Mouse (Mus musculus) kidney, adult 2 months (tissue): ENCODE measurements around the gene Armc12. TPM values are rescaled to one million over a fixed set of nuclear protein-coding genes. Genes with fewer than 3 reads are reported as not detected.

Experiments
- DNase-seq: peaks from one replicate; pipeline ENCODE4 v3.0.0; 2021
- H3K27ac ChIP-seq: fragments of 200-500 bp; 2 replicates; pipeline ENCODE4 v1.5.1; 2012; ENCODE audit warnings: low read depth, low read length, control low read depth, inconsistent platforms; ENCODE audit not compliant: insufficient read depth
- H3K27me3 ChIP-seq: fragments of 200-500 bp; replicated peaks from 2 replicates; pipeline ENCODE4 v1.6.1; 2012; ENCODE audit warnings: mild to moderate bottlenecking, moderate library complexity, low read length, inconsistent platforms; ENCODE audit not compliant: control insufficient read depth, insufficient read depth
- H3K36me3 ChIP-seq: fragments of 200-500 bp; 2 replicates; pipeline ENCODE4 v1.6.1; 2012; ENCODE audit warnings: mild to moderate bottlenecking, moderate library complexity, low read length, inconsistent platforms; ENCODE audit not compliant: control insufficient read depth, insufficient read depth
- H3K4me1 ChIP-seq: fragments of 200-500 bp; 2 replicates; pipeline ENCODE4 v1.6.1; 2011; ENCODE audit warnings: low read length; ENCODE audit not compliant: control insufficient read depth, insufficient read depth
- H3K4me3 ChIP-seq: fragments of 200-500 bp; 2 replicates; pipeline ENCODE4 v1.5.1; 2011; ENCODE audit warnings: mild to moderate bottlenecking, low read depth, low read length, control low read depth; ENCODE audit not compliant: insufficient read depth
- CTCF ChIP-seq: fragments of 200-500 bp; conservative IDR thresholded peaks from 2 replicates; pipeline ENCODE4 v1.5.1; 2011; ENCODE audit warnings: low read depth, mild to moderate bottlenecking, control low read depth, low read length, moderate library complexity, mixed read lengths; ENCODE audit not compliant: insufficient read depth, insufficient read length
- POLR2A ChIP-seq: fragments of 200-500 bp; IDR thresholded peaks from one replicate; pipeline ENCODE4 v1.6.1; 2011; ENCODE audit warnings: low read depth, low read length, control low read depth
- WGBS: fragments of 180-500 bp; shearing (Covaris S2); methylation state at CpG from one replicate; pipeline ENCODE4 v1.1.7; 2018; 5-methylcytosine and 5-hydroxymethylcytosine counted together
- polyA plus RNA-seq: library from polyadenylated mRNA; depleted of rRNA; stranded (reverse); fragments of >200 nt; gene quantifications from 2 replicates; pipeline ENCODE4 v1.2.3, GENCODE M21; 2012

The Armc12 gene
- polyA plus RNA-seq, 1 experiment: not detected

- peak overlapping the region; percentile 40 for H3K27ac ChIP-seq
- no peak for DNase-seq
- peaks cover 45% of the 10 kb centered on the region for H3K4me1 ChIP-seq
Measured at GRCm38 (mm10) chr17:28513337-28513736, 17.3 kb upstream of the Armc12 start.

DNA sequence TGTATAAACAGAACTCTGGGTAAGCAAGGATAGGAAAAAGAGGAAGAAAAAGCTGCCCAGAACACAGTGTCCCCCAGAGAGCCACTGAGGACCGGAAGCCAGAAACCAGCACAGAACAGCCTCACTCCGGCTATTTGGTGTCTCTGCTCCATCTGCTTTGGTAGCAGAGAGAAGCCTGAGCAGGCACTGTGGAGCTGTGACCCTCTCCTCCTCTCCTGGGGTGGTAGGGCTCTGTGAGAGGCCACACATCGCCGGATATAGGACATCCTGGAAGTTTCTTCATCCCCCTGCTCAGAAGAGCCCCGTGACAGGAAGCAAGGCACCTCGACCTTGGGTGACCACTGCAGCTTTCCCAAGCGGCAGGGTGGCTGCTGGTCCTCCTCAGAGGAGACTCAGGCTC lies 16.8 kb upstream of the Armc12 start:
- WGBS: 38% methylated on average over 7 of the region's 7 CpGs
- no peak overlapping the region for H3K4me3 ChIP-seq
- peaks cover 51% of the 10 kb centered on the region for H3K4me1 ChIP-seq
- peak; percentile 55 for DNase-seq
- peak overlapping the region; percentile 40 for H3K27ac ChIP-seq
- no peak for TF ChIP-seq CTCF
- H3K27me3 ChIP-seq: no peaks in the 10 kb centered on the region
- H3K36me3 ChIP-seq: no peaks in the 10 kb centered on the region

More at GRCm38 (mm10) chr17:28513337-28513736, 17.3 kb upstream of the Armc12 start:
- TF ChIP-seq POLR2A (no peak), CTCF (no peak)
- Histone ChIP-seq H3K27me3 (no peaks in the 10 kb centered on the region), H3K36me3 (no peaks in the 10 kb centered on the region), H3K4me3 (no peak overlapping the region)
- WGBS: 44% methylated on average over 1 of the region's 1 CpGs

- Histone ChIP-seq H3K27me3 (no peaks in the 10 kb centered on the region), H3K4me3 (no peak overlapping the region), H3K4me1 (peaks cover 56% of the 10 kb centered on the region), H3K27ac (peak overlapping the region; percentile 40; the same call in 1 of the 2 replicates), H3K36me3 (no peaks in the 10 kb centered on the region)
- WGBS: 80% methylated on average over 5 of the region's 5 CpGs
- no peak for TF ChIP-seq CTCF
- TF ChIP-seq POLR2A: no peak
- DNase-seq: peak; percentile 18
Measured at GRCm38 (mm10) chr17:28514555-28514954, 16.1 kb upstream of the Armc12 start.

- peak; percentile 72 for DNase-seq
Measured at GRCm38 (mm10) chr17:28515431-28516341, 14.9 kb upstream of the Armc12 start.

DNA sequence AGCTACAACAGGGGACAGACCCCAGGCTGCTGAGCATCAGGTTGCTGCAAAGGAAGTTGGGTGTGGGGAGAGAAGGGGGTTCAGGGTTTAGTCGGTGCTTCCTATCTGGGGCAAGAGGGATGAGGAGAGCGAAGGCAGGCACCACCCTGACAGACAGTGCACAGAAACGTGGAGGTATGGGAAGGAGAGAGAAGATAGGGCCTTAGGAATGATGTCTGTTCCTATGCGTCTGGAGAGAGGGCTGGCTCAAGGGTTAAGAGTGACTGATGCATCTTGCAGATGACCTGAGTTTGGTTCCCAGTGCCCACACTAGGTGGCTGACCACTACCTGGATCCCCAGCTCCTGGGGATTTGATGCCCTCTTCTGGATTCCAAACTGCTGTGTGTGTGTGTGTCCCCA lies 13.7 kb upstream of the Armc12 start:
- H3K4me3 ChIP-seq: no peak overlapping the region; the same call in 1 of the 2 replicates
- whole genome bisulfite sequencing: 88% methylated on average over 4 of the region's 4 CpGs
- H3K27me3 ChIP-seq: no peaks in the 10 kb centered on the region
- no peak for TF ChIP-seq CTCF
- TF ChIP-seq POLR2A: no peak
- peak overlapping the region; percentile 3 for H3K27ac ChIP-seq
- H3K4me1 ChIP-seq: peaks cover 57% of the 10 kb centered on the region
- no peaks in the 10 kb centered on the region for H3K36me3 ChIP-seq
- DNase-seq: no peak

More at GRCm38 (mm10) chr17:28515431-28516341, 14.9 kb upstream of the Armc12 start:
- H3K4me1 ChIP-seq: peaks cover 56% of the 10 kb centered on the region
- no peak overlapping the region; the same call in 1 of the 2 replicates for H3K4me3 ChIP-seq
- H3K36me3 ChIP-seq: no peaks in the 10 kb centered on the region
- H3K27me3 ChIP-seq: no peaks in the 10 kb centered on the region
- peak overlapping the region; percentile 12 for H3K27ac ChIP-seq
- TF ChIP-seq POLR2A: no peak
- TF ChIP-seq CTCF: no peak
- WGBS: 38% methylated on average over 10 of the region's 10 CpGs

DNA sequence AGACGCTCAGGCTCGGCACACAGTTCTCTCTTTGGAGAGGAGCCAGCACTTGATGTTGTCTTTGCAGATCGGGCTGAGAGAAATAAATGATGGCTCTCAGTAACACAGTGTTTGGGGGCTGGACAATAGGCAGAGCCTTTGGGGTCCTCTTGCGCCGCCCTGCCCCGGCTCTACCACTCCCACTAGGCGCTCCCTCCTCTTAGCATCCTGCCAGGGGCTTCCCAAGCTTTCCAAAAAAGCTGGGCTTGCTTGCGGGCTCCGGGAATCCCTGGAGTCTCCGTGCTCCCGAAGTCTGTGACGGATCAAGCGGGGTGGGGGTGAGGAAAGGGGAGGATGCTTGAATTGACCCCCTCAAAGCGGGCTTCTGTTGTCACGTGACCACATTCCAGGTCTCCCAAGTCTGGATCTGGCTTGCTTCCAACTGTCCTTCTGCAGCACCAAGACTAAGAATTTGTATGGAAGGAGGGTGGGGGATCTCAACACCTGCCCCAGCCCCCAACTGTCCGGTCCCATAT lies 13.1 kb upstream of the Armc12 start, which contains the start of gene Fkbp5:
TSS of gene Fkbp5 (minus strand) at position 87 of the 515 bp plus-strand sequence.
- Histone ChIP-seq H3K27ac (peak within 1 kb of the TSS; percentile 98), H3K4me1 (peaks cover 55% of the 10 kb centered on the region), H3K4me3 (peak within 1 kb of the TSS; percentile 72), H3K27me3 (no peaks in the 10 kb centered on the region), H3K36me3 (no peaks in the 10 kb centered on the region)
- TF ChIP-seq POLR2A (no peak), CTCF (no peak)
- peak; percentile 91 for DNase-seq
- 15% methylated on average over 16 of the region's 16 CpGs for WGBS

DNA sequence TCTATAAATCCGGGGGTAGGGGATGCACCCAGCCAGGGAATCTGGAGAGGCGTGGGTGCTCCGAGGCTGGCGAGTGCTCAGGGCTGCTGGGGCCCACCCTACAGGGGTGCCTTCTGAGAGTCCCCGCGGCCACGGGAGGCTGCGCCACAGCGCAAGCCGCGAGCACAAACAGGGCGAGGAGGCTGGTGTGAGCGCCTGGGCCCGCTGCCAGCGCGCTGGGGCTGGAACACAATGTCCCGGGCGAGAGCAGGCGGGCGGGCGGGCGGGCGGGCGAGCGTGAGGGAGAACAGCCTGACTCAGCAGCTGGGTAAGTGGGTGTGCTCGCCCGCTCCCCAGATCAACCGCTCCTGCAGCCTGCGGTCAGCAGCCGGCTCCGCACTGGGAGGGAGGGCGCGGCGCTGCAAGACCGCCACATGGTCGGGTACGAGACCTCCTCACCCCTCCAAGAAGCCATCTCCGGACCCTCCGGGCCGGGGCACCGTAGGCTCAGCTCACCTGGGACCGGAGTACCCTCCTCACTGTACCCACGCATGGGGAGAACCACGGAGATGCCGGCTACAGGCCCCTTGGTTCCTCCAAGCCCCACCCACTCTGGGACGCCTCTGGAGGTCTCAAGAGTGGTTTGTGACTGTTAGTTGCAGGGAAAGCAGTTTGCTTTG lies 12.5 kb upstream of the Armc12 start:
- 2% methylated on average over 46 of the region's 46 CpGs for WGBS
- peak; percentile 97 for DNase-seq
- Histone ChIP-seq H3K4me1 (peaks cover 52% of the 10 kb centered on the region), H3K36me3 (no peaks in the 10 kb centered on the region), H3K27ac (peak overlapping the region; percentile 98), H3K4me3 (peak overlapping the region; percentile 72), H3K27me3 (no peaks in the 10 kb centered on the region)
- TF ChIP-seq POLR2A (no peak), CTCF (no peak)
